Mouse (Mus musculus) stomach, embryonic 15.5 days (tissue): ENCODE data around the gene Lrrc2. TPM values are rescaled to one million over a fixed set of nuclear protein-coding genes. Genes with fewer than 3 reads are reported as not detected.

Source experiments
- ATAC-seq: fragments of 200-750 bp; cut with Nextera tagmentation; 2 replicates; pipeline ENCODE4 v1.8.0; 2017; ENCODE audit warnings: low read depth, moderate number of reproducible peaks, moderate TSS enrichment; ENCODE audit not compliant: insufficient read depth, low FRiP score
- H3K27ac ChIP-seq: fragments of 300-500 bp; sonication (generic); 2 replicates; pipeline ENCODE4 v1.5.1; 2015; ENCODE audit warnings: mild to moderate bottlenecking, inconsistent platforms
- H3K27me3 ChIP-seq: fragments of 300-500 bp; sonication (generic); replicated peaks from 2 replicates; pipeline ENCODE4 v1.6.1; 2015; ENCODE audit warnings: inconsistent platforms
- H3K36me3 ChIP-seq: fragments of 300-500 bp; sonication (generic); 2 replicates; pipeline ENCODE4 v1.6.1; 2015; ENCODE audit warnings: inconsistent platforms
- H3K4me1 ChIP-seq: fragments of 300-500 bp; sonication (generic); 2 replicates; pipeline ENCODE4 v1.6.1; 2015; ENCODE audit warnings: inconsistent platforms
- H3K4me2 ChIP-seq: fragments of 300-500 bp; sonication (generic); 2 replicates; pipeline ENCODE4 v1.6.1; 2015; ENCODE audit warnings: mild to moderate bottlenecking, inconsistent platforms
- H3K4me3 ChIP-seq: fragments of 300-500 bp; sonication (generic); replicated peaks from 2 replicates; pipeline ENCODE4 v1.5.1; 2015; ENCODE audit warnings: inconsistent platforms
- H3K9ac ChIP-seq: fragments of 300-500 bp; sonication (generic); 2 replicates; pipeline ENCODE4 v1.6.1; 2015; ENCODE audit warnings: inconsistent platforms
- H3K9me3 ChIP-seq: fragments of 300-500 bp; sonication (generic); 2 replicates; pipeline ENCODE4 v1.6.1; 2016; ENCODE audit warnings: inconsistent platforms
- WGBS: fragments of 180-500 bp; shearing (Covaris S2); methylation state at CpG from one replicate; pipeline ENCODE4 v1.1.7; 2015; 5-methylcytosine and 5-hydroxymethylcytosine counted together
- microRNA-seq: library from miRNA; unstranded; fragments of <30 nt; microRNA quantifications from one replicate; pipeline ENCODE4, GENCODE M21; 2016
- polyA plus RNA-seq: library from polyadenylated mRNA; unstranded; fragments of >200 nt; fragmentation: Nextera tagmentation; extraction: Ambion mirVana; gene quantifications from 2 replicates; pipeline ENCODE4 v1.2.1, GENCODE M21; 2015

The Lrrc2 gene
- polyA plus RNA-seq, 1 experiment from 2014 or later, result not detected

- no peak overlapping the region for H3K4me3 ChIP-seq
- H3K27ac ChIP-seq, result no peak overlapping the region
- no peak for ATAC-seq
Measured at GRCm38 (mm10) chr9:111026791-111027190, 75.4 kb downstream of the Lrrc2 start.

More at GRCm38 (mm10) chr9:111026791-111027190, 75.4 kb downstream of the Lrrc2 start:
- Histone ChIP-seq H3K36me3 (no peaks in the 10 kb centered on the region), H3K9ac (no peak overlapping the region), H3K4me1 (no peaks in the 10 kb centered on the region), H3K9me3 (no peaks in the 10 kb centered on the region), H3K4me2 (no peak overlapping the region), H3K27me3 (no peaks in the 10 kb centered on the region)
- WGBS, result 86% methylated on average over 10 of the region's 10 CpGs

Small RNA genes lying within 50 kb of the gene (microRNA-seq; reads per million reads assigned to microRNA genes)
- gene Gm24269, result not detected

Other genes starting within 250 kb of the Lrrc2 start
- gene Myl3, start 209.7 kb upstream of the Lrrc2 start, polyA plus RNA-seq, result 2.6 and 2.7 TPM in 2 replicates
- 23.9 and 24.3 TPM in 2 replicates for gene Pth1r, start 204.4 kb upstream of the Lrrc2 start, polyA plus RNA-seq
- not detected in 2 replicates for gene Prss42, start 153.4 kb upstream of the Lrrc2 start, polyA plus RNA-seq
- not detected in 2 replicates for gene Prss44, start 137.6 kb upstream of the Lrrc2 start, polyA plus RNA-seq
- not detected in 2 replicates for gene Prss43, start 124.9 kb upstream of the Lrrc2 start, polyA plus RNA-seq
- not detected in 2 replicates for gene Prss45, start 117.0 kb upstream of the Lrrc2 start, polyA plus RNA-seq
- gene Prss46, start 107.0 kb upstream of the Lrrc2 start, polyA plus RNA-seq, result not detected in 2 replicates
- 0.98 and 1.5 TPM in 2 replicates for gene Prss50, start 93.6 kb upstream of the Lrrc2 start, polyA plus RNA-seq
- 6.0 and 7.2 TPM in 2 replicates for gene Als2cl, start 71.7 kb upstream of the Lrrc2 start, polyA plus RNA-seq
- gene Tmie, start 71.4 kb upstream of the Lrrc2 start, polyA plus RNA-seq, result 1.8 TPM in 2 replicates
- not detected in 2 replicates for gene Fam240a, start 34.7 kb upstream of the Lrrc2 start, polyA plus RNA-seq
- gene Tdgf1, start 5.4 kb upstream of the Lrrc2 start, polyA plus RNA-seq, result not detected in 2 replicates
- gene Rtp3, start 39.0 kb downstream of the Lrrc2 start, polyA plus RNA-seq, result 0.45 and 1.1 TPM in 2 replicates
- gene Ltf, start 67.7 kb downstream of the Lrrc2 start, polyA plus RNA-seq, result 22.6 and 32.0 TPM in 2 replicates
- 2.5 TPM in 2 replicates for gene Ccrl2, start 106.0 kb downstream of the Lrrc2 start, polyA plus RNA-seq
- gene Lrrfip2, start 166.0 kb downstream of the Lrrc2 start, polyA plus RNA-seq, result 37.3 and 38.7 TPM in 2 replicates